1 mouse cellular context compared by ENCODE assay signal in genomic region chr11:118399891-118400565, GRCm38 (mm10).
TF ChIP-seq lines count a peak whose summit lies in the region.

No protein-coding gene starts in this region.

TF ChIP-seq in ES-E14, 5 proteins besides CTCF, POLR2A, EP300 and RAD21:
- no peak for TF ChIP-seq HCFC1 (IDR thresholded peaks at IDR 0.05; ENCODE audit: borderline replicate concordance, insufficient read depth, low read length)
- no peak for TF ChIP-seq ZC3H11A (IDR thresholded peaks at IDR 0.05; ENCODE audit: borderline replicate concordance, low read depth, low read length)
- TF ChIP-seq MAFK (IDR thresholded peaks at IDR 0.05; ENCODE audit: insufficient read depth, low read depth, low read length): no peak
- TF ChIP-seq ZNF384 (IDR thresholded peaks at IDR 0.05; ENCODE audit: low read depth, low read length): no peak
- TF ChIP-seq CHD2 (IDR thresholded peaks at IDR 0.05; ENCODE audit: low read depth, low read length): no peak
